Mouse (Mus musculus): ENCODE data around the gene Cspg5.

DNA sequence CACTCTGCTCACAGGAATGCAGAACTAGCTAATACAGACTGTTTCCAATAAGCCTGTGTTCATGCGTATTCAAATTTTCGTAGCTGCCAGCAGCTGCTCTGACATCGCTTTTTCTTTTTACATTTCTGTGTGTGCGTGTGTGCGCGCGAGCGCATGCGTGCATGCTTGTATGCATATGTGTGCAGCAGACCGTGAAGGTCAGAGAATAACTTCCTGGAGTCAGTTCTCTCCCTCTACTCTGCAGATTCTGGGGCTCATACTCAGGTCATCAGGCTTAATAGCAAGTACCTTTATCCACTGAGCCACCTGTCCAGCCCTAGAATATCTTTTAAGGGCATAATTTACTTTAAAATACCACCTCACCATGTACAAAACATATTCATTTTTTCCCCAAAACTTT lies 24.8 kb downstream of the Cspg5 start:
- TF ChIP-seq POLR2A (IDR thresholded peaks at IDR 0.05; ENCODE audit: borderline replicate concordance, extremely low read depth, insufficient read depth, insufficient read length, poor library complexity, severe bottlenecking), result no peak
- no peak for TF ChIP-seq CTCF (IDR thresholded peaks at IDR 0.05; ENCODE audit: borderline replicate concordance, extremely low read depth, insufficient read depth, insufficient read length)

All from brain, embryonic 14.5 days (tissue).